Mouse (Mus musculus) forebrain, postnatal 0 days (tissue): Measurements from ENCODE around the gene Cd37. TPM values are rescaled to one million over a fixed set of nuclear protein-coding genes. Genes with fewer than 3 reads are reported as not detected.

Source experiments
- ATAC-seq: fragments of 200-750 bp; cut with Nextera tagmentation; 2 replicates; pipeline ENCODE4 v1.8.0; 2017; ENCODE audit warnings: mild to moderate bottlenecking, moderate library complexity
- DNase-seq: peaks from one replicate; pipeline ENCODE4 v3.0.0-alpha.2; 2015
- H3K27ac ChIP-seq: fragments of 300-500 bp; sonication (generic); 2 replicates; pipeline ENCODE4 v1.5.1; 2014; ENCODE audit warnings: low read depth, mild to moderate bottlenecking, antibody characterized with exemption, low read length, moderate library complexity, mixed read lengths
- H3K27me3 ChIP-seq: fragments of 300-500 bp; sonication (generic); 2 replicates; pipeline ENCODE4 v1.6.1; 2014; ENCODE audit warnings: mild to moderate bottlenecking, low read length, mixed read lengths; ENCODE audit not compliant: insufficient read depth
- H3K36me3 ChIP-seq: fragments of 300-500 bp; sonication (generic); 2 replicates; pipeline ENCODE4 v1.6.1; 2014; ENCODE audit warnings: mild to moderate bottlenecking, moderate library complexity; ENCODE audit not compliant: insufficient read depth
- H3K4me1 ChIP-seq: fragments of 300-500 bp; sonication (generic); 2 replicates; pipeline ENCODE4 v1.6.1; 2014; ENCODE audit warnings: antibody characterized with exemption; ENCODE audit not compliant: insufficient read depth
- H3K4me2 ChIP-seq: fragments of 300-500 bp; sonication (generic); 2 replicates; pipeline ENCODE4 v1.6.1; 2014; ENCODE audit warnings: low read depth, mild to moderate bottlenecking, moderate library complexity
- H3K4me3 ChIP-seq: fragments of 300-500 bp; sonication (generic); 2 replicates; pipeline ENCODE4 v1.5.1; 2014; ENCODE audit warnings: low read depth, low read length, mixed read lengths
- H3K9ac ChIP-seq: fragments of 300-500 bp; sonication (generic); 2 replicates; pipeline ENCODE4 v1.6.1; 2014; ENCODE audit warnings: mild to moderate bottlenecking
- H3K9me3 ChIP-seq: fragments of 300-500 bp; sonication (generic); 2 replicates; pipeline ENCODE4 v1.6.1; 2016; ENCODE audit warnings: low read length
- CTCF ChIP-seq: sonication (generic); IDR thresholded peaks from 2 replicates; pipeline ENCODE4 v1.5.1; 2016; ENCODE audit warnings: antibody characterized with exemption, control low read depth, low read depth
- WGBS: fragments of 180-500 bp; shearing (Covaris S2); extraction: QIAGEN DNeasy Blood & Tissue Kit; methylation state at CpG from one replicate; pipeline ENCODE4 v1.1.7; 2014; 5-methylcytosine and 5-hydroxymethylcytosine counted together
- polyA plus RNA-seq: library from polyadenylated mRNA; unstranded; fragments of >200 nt; fragmentation: Nextera tagmentation; extraction: Ambion mirVana; gene quantifications from 2 replicates; pipeline ENCODE4 v1.2.1, GENCODE M21; 2015
- total RNA-seq: library from RNA; depleted of rRNA; stranded (reverse); fragments of >200 nt; gene quantifications from 2 replicates; pipeline ENCODE4 v1.2.3, GENCODE M21; 2014

The Cd37 gene
- total and polyA plus RNA-seq, 2 experiments from 2014 or later, result 0.62 to 2.0 TPM

GRCm38 (mm10) chr7:45241389-45241749 is 2.5 kb upstream of the Cd37 start:
- Histone ChIP-seq H3K4me2 (peak overlapping the region; percentile 59), H3K9ac (peak overlapping the region; percentile 47; the same call in 1 of the 2 replicates), H3K9me3 (no peaks in the 10 kb centered on the region), H3K27ac (no peak overlapping the region), H3K4me3 (peak overlapping the region; percentile 35), H3K36me3 (no peaks in the 10 kb centered on the region), H3K27me3 (no peaks in the 10 kb centered on the region), H3K4me1 (0 out of 2 replicates have a peak, but pooled peaks cover 2% of the 10 kb centered on the region)
- no peak for ATAC-seq
- 82% methylated on average over 6 of the region's 6 CpGs for WGBS
- no peak for DNase-seq
- TF ChIP-seq CTCF, result no peak

GRCm38 (mm10) chr7:45240633-45241388 is 1.9 kb upstream of the Cd37 start, which contains the start of gene Slc6a16:
Gene Slc6a16 (plus strand): TSS chr7:45241085.
- H3K36me3 ChIP-seq, result no peaks in the 10 kb centered on the region

GRCm38 (mm10) chr7:45240109-45240508 is 1.2 kb upstream of the Cd37 start:
- Histone ChIP-seq H3K27me3 (no peaks in the 10 kb centered on the region), H3K36me3 (no peaks in the 10 kb centered on the region), H3K9me3 (no peaks in the 10 kb centered on the region), H3K4me1 (0 out of 2 replicates have a peak, but pooled peaks cover 2% of the 10 kb centered on the region), H3K4me3 (no peak overlapping the region), H3K4me2 (peak overlapping the region; percentile 59; the same call in 1 of the 2 replicates), H3K9ac (no peak overlapping the region), H3K27ac (no peak overlapping the region)
- ATAC-seq (no peak), DNase-seq (no peak)
- no peak for TF ChIP-seq CTCF
- 64% methylated on average over 7 of the region's 7 CpGs for WGBS

More at GRCm38 (mm10) chr7:45240633-45241388, 1.9 kb upstream of the Cd37 start, which contains the start of gene Slc6a16:
- peak; percentile 92 for ATAC-seq
- H3K4me1 ChIP-seq, result 0 out of 2 replicates have a peak, but pooled peaks cover 2% of the 10 kb centered on the region
- no peaks in the 10 kb centered on the region for H3K9me3 ChIP-seq
- H3K4me3 ChIP-seq, result peak within 1 kb of the TSS; percentile 35
- no peaks in the 10 kb centered on the region for H3K27me3 ChIP-seq
- no peak for TF ChIP-seq CTCF
- no peak within 1 kb of the TSS for H3K27ac ChIP-seq
- peak within 1 kb of the TSS; percentile 47 for H3K9ac ChIP-seq
- H3K4me2 ChIP-seq, result peak within 1 kb of the TSS; percentile 59
- DNase-seq, result peak; percentile 87
- WGBS, result 11% methylated on average over 51 of the region's 53 CpGs

DNA sequence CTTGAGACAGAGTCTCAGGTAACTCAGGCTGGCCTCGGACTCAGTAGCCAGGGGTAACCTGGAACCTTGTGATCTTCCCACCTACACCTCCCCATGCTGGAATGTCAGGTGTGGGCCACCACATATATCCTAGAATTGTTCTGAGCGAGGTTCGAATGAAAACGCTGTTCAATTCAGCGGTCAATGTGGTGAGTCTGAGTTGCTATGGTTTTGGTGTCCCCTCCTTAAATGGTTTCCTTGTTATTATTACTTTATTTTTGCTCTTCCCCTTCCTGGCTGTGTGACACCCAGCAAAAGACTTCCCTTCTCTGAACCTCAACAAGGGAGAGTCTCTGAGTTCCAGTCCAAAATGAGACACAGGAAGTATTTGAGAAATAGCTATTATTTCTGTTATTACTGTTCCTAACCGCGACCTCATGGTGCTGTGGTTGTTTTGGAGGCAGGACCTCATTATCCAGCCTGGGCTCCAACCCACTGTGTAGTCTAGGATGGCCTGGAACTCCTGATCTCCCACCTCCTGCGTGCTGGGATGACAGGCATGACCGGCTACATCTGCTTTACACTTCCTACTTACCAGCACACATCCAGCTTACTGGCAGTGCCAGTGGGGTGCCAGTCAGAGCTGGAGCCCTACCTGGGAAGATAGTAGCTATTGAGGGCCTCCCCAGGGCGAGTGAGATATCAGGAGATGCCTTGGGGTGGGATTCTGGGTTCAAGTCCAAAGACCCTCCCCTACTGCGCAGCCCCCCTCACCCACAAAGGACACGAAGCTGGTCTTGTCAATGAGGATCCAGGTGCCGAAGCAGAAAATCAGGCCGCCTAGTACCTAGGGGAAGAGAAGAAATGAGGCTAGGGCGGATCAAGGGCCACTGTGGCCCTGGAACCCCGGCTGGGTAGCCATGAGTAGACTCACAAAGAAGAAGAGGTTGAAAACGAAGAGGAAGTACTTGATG is 892 bp downstream of the Cd37 start:
- H3K27me3 ChIP-seq, result no peaks in the 10 kb centered on the region
- no peak overlapping the region for H3K9ac ChIP-seq
- H3K36me3 ChIP-seq, result no peaks in the 10 kb centered on the region
- no peak overlapping the region for H3K4me3 ChIP-seq
- ATAC-seq (no peak), DNase-seq (no peak)
- 0 out of 2 replicates have a peak, but pooled peaks cover 9% of the 10 kb centered on the region for H3K4me1 ChIP-seq
- no peaks in the 10 kb centered on the region for H3K9me3 ChIP-seq
- no peak overlapping the region for H3K4me2 ChIP-seq
- TF ChIP-seq CTCF, result no peak
- WGBS, result 79% methylated on average over 17 of the region's 17 CpGs
- no peak overlapping the region for H3K27ac ChIP-seq

DNA sequence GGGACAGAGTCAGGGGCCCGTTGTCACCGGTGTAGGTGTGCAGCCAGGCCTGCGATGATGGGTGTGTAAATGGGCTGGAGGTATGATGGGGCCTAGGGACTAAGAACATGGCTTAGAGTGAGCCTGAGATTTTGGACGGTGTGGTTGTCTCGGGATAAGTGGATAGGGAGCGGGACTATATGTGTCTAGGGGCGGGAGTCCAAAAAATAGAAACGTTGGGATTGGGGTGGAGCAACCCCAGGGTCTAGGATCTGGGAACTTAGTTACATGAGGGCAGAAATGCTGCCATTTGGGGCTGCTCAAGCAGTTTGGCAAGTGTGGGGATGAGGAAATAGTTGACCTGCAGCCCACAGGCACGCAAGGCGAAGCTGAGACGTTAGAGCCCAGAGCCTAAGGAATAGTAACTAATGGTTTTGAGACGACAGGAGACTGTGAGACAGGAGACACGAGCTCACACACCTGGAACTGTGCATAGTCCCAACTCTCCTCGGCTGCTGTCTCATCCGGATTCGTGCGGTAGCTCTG is 3.2 kb downstream of the Cd37 start:
- 38% methylated on average over 17 of the region's 17 CpGs for WGBS
- Histone ChIP-seq H3K27me3 (no peaks in the 10 kb centered on the region), H3K4me3 (no peak overlapping the region), H3K27ac (no peak overlapping the region), H3K9ac (no peak overlapping the region), H3K4me1 (0 out of 2 replicates have a peak, but pooled peaks cover 6% of the 10 kb centered on the region), H3K9me3 (no peaks in the 10 kb centered on the region), H3K36me3 (no peaks in the 10 kb centered on the region), H3K4me2 (0 out of 2 replicates have a peak overlapping the region, but pooled peaks have one; percentile 27)
- TF ChIP-seq CTCF, result no peak
- DNase-seq, result no peak
- ATAC-seq, result no peak

DNA sequence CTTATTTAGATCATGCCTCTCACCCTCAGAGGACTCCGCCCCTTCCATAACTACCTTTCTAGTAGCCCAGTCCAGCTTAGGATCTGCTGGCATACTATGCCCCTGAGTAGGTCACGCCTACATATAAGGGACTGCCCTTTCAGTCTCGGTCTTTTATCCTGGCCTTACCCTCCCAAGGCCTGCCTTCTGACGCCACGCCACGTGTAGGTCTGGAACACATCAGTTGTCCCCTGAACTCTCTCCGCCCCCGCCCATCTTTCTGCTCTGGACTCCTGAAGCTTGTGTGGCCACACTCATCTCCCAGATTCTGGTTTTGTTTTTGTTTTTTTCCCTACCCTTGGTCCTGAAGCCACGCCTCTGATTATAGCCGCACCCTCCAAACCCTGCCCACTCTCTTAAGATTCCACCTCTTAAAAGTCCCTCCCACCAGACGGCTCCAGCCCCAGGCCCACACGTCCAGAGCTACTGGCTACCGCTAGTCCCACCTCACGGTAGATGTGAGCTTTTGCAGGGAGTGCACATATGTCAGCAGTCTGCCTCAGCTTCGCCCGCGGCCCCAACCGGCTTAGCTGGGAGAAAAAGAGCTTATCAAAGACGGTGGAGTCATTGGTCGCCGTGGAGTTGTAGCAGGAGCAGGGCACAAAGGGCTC is 3.9 kb downstream of the Cd37 start:
- H3K4me3 ChIP-seq, result no peak overlapping the region
- H3K9me3 ChIP-seq, result no peaks in the 10 kb centered on the region
- 0 out of 2 replicates have a peak, but pooled peaks cover 6% of the 10 kb centered on the region for H3K4me1 ChIP-seq
- ATAC-seq (peak; percentile 74), DNase-seq (peak; percentile 33)
- no peak overlapping the region for H3K27ac ChIP-seq
- H3K4me2 ChIP-seq, result 0 out of 2 replicates have a peak overlapping the region, but pooled peaks have one; percentile 27
- H3K9ac ChIP-seq, result no peak overlapping the region
- no peaks in the 10 kb centered on the region for H3K36me3 ChIP-seq
- 9% methylated on average over 21 of the region's 21 CpGs for WGBS
- TF ChIP-seq CTCF, result peak; percentile 9; the same call in 1 of the 2 replicates
- no peaks in the 10 kb centered on the region for H3K27me3 ChIP-seq
